Mouse (Mus musculus) c-Kit-positive CD71-positive TER-119-negative erythroid progenitor cells, embryonic 14.5 days (primary cell): ENCODE results near the gene Lrrc30.

Experiments used
- DNase-seq: peaks from one replicate; pipeline ENCODE4 v3.0.0-alpha.2; 2013; ENCODE audit warnings: low read depth

Lrrc30 gene

DNA sequence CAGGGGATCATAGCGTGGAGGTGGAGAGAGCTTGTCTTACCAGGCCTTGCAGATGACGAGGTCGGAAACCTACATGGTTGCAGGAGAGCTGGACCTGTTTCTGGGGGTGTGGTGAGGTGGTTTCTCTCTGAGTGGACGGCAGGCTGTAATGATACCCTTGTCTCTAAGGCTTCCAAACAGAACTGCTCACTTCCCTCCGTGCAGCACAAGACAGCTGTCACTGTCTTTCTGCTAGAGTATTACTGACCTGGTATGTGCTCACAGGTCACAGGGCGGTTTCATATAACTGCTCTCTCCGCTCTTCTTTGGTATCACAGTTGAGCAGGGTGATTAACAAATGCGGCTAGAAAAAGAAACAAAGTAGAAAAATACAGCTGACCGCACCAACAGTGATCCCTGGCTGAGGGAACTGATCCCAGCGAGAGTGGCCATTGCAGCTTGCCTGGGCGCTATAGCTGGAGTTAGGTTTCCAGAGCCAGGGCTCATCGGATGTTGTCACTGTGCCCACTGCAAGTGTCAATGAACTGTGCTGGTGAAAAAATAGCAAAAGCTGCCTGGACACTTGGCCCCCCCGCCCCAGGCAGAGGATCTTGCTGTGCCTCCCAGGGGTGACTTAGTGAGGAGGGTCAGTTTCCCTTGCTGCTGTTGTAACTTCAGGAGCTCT is at the start of gene Lrrc30:
Lrrc30 (minus strand) TSS at position 48 of the 664 bp plus-strand sequence.
- DNase-seq = no peak

DNA sequence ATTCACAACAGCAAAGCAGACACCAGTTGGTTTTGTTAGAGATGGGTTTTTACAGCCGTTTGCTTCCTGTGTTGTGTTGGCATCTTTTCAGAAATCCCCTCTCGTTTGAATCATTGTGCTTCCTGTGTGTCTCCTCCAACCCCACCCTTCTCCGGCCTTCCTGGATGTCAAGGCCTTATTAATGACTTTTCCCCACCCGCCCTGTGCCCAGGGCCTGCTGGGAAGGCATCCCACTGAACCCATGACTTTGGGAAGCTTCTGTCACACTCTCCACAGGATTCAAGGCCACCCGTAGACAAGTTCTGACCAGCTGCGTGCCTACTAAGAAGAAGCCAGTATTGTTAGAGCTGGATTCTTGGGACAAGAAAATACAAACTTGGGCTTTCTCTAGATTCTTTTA is 48.6 kb upstream of the Lrrc30 start:
- DNase-seq = no peak

DNA sequence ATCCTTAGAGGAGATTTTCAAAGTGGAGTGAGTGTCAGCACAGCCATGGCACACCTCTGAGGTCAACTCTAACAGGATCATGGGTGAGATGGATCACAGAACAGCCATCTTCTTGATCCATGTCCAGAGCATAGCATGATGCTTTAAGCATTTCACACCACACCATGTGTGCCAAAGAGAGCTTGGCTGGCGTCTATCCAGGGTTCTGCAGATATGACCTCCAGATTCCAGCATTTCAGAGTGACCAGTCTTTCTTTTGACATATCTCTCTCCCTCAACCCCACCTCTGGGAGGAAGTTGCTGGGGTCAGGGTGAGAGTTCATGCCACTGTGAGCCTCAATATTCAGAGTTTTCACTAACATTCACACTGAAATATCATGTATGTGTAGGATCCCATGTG is 46.1 kb upstream of the Lrrc30 start:
- no peak for DNase-seq

DNA sequence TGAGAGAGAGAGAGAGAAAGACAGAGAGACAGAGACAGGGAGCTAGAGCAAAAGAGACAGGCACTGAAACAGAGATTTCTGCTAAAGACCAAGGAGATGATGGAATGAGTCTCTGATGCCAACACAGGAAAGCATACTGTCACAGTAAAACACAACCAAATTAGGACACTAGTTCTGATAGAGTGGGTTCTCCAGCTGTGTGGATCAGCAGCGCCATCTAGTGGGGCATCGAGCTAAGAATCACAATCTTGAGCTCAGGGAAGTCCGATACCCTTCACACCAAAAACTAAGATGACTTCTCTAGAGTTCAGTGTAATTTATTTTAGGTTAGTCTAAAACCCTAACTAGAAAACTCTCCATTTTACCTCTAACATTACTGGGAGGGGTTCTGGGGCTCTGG is 35.5 kb upstream of the Lrrc30 start:
- DNase-seq = peak; percentile 6

DNA sequence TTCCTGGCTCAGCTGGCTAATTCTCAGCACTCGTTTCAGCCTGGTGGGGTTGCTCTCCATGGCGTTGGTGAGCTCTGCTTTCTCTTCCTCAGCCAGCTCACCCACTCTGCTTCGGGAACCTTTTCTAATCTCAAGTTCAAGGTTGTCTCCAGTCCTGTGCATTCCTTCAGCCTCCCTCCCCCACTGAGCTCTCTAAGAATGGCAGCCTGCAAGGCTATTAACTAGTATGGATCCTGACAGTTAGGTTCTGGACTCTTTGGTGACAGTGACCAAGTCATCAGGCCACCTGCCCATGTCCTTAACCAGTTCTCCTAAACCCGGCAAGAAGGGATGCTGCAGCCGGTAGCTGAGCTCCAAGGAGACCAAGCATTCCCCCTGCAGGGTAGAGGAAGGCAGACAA is 34.5 kb upstream of the Lrrc30 start:
- DNase-seq = no peak

DNA sequence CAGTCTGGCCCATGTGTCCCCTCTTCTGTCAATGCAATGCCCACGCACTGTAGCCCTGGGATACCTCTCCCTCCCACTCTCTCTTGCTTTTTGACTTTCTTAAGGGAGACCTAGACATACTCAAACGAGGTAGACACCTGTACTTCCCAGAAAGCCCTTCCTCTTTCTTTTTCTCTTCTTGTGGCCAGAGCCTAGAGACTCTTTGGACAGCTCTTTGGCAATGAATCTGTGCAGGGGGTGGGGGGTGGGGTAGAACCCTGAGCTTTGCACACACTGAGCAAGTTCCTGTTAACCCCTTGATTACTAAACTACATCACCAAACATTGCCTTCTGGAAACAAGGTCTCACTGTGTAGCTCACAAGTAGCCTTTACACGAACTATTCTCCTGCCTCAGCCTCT is 31.8 kb upstream of the Lrrc30 start:
- DNase-seq = no peak

DNA sequence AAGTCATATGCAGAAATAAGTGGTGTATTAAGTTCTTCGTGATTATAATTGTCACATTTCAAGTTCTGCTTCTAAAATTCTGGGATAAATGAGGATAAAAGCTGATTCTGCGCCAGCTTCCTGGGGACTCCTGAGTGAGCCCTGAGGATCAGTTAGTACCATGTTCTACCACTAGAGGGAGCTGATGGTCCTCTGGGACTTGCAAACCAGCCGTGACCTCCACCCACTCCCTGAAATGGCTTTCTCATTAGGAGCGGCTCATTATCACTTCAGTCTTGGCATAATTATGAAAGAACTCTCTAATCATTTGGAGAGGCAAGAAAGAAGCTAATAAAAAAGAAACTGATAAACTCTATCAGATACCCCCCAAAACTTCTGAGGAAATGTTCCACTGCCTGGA is 19.0 kb upstream of the Lrrc30 start:
- peak; percentile 22 for DNase-seq

DNA sequence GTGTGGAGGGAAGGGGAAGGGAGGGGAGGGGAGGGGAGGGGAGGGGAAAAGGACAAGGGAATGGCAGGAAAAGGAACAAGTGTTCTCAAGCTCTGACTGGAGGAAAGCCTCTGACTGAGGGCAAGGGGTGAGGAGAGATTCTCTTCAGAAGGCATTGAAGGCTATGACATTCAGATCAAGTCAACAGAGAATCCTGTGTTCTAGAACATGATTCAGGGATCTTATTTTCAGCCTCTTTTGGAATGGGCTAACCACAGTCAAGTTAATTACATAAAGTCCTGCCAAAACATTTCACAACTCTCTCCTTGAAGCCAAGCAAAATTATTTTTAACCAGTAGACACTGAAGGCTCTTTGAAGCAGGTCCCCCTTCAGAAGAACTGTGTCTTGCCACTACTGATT is 9.1 kb upstream of the Lrrc30 start:
- no peak for DNase-seq

DNA sequence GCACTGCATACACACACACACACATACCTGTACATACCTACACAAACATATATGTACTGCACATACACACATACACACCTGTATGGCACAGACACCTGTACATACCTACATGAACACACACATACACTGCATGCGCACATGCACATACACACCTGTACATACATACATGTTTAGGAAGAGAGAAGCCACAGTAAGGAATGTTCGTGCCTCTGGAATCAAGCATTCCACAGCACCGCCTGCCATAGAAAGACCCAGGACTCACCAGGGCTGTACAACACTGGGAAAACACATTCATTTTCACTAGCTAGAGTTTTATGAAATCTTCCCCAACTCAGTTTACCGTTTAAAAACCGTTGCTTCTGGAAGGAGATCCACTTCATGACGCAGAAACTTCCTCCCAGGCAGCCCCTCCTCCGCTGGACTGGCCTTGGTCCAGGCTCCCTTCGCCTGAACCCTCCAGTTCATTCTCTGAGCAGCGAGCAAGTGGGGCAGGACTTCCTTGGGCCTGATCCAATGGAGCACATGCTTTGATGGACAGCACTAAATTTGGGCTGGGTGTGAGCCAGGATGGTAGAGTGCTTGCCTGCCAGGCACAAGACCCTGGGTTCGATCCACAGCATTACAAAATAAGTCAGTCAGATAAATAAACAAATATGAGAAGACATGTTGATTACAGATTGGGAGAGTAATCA is 5.7 kb upstream of the Lrrc30 start:
- DNase-seq = no peak

DNA sequence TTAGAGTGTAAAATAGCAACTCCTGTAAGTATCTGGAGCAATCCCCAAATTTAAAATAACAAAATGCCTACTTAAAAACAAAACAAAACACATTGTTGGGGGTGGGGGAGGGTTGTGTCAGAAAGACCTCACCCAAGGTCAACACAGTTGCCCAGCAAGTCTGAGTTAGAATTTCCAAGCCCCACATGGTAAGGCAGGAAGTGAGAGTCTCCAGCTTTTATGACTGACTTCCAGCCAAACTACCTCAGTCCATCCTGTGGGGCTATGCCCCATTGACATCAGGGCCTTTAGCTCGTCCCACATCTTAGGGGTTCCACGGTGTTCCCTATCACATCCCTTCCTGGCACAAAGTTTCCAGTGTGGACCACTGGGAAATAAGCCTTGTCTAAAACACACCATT is 4.4 kb upstream of the Lrrc30 start:
- no peak for DNase-seq

DNA sequence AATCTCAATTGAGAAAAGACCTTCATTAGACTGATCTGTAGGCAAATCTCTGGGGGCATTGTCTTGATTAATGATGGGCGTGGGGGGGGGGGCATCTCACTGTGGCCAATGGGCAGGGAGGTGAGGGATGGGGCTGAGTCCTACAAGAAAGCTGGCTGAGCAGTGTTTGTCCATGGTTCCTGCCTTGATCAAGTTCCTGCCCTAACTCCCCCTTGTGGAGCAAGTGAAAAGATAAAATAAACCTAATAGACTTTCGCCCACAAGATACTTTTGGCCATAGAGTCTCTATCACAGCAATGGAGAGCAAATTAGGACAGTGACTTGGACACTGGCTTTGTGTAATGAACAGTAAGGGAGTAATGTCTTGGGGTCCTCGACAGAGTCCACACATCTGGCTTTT is 3.8 kb upstream of the Lrrc30 start:
- DNase-seq = no peak

DNA sequence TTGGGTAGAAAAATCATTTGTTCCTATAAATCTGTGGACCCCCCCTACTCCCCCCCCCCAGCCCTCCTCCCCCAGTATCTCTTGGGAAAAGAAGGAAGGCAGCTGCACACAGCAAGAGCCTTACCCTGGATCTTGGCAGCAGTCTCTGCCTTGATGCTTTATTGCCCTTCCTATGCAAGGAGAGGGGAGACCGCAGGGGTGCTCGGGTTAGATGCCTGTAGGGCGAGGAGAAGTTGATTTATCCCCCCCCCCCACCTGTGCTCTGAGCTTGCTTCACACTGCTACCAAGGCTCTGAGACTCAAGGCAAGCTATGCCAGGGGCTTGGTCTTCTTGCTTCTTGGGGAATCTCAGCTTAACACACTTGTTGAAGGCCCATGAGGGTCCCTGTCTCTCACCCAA is 2.8 kb downstream of the Lrrc30 start:
- DNase-seq = no peak

DNA sequence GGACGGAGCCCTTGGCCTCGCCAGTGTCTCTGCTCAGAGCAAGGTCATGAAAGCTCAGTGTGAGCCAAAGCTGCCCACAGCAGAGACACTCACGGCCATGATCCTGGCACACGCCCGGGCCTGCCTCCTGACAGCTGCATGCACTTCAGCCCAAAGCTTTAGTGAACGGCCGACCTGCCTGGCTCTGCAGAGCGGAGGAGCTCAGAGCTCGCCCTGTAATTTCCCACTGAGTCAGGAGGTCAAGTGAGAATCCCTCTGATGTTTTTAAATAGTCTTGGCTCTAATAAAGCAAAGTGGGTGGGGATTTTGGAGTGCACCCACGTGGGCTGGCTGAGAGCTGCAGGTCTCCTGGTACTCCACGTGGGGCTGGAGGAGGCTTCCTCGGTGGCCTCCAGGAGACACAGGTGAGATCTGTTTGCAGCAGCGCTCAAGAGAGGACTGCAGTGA is 3.3 kb downstream of the Lrrc30 start:
- no peak for DNase-seq

DNA sequence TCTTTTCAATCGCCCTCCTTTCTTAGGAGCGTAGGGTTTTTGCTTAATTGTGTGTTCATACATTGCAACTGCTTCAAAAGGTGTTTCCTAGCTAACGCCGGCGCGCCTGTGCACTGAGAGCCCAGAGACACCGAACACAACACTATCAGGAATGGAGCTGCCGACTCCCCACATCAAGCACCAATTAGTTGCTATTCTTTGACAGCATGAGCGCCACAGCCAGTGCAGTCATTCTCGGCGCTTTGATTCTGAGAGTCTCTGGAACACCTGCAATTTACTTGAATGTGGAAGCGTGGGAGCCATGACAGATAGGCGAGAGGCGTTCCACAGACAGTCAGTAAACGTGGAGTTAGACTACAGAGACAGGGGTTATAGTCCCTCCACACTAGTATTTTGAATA is 4.0 kb downstream of the Lrrc30 start:
- DNase-seq = no peak

DNA sequence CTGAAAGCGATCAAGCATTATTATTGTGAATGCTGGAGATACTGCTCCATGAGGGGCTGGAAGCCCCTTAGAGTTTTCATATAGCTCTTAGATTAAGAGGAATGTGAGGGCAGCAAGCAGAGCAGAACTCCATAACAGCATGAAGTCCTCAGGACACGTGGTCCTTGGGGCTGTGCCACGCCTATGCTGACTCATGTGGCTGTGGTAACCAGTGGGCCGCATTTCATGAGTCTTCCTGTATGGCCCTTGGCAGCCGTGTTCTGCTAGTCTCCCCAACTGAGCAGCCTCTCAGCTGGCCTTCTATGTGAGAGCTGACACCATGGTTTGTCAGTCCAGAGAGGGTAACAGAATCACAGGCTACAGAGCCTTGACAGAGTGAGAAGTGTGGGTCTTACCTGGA is 7.1 kb downstream of the Lrrc30 start:
- no peak for DNase-seq

DNA sequence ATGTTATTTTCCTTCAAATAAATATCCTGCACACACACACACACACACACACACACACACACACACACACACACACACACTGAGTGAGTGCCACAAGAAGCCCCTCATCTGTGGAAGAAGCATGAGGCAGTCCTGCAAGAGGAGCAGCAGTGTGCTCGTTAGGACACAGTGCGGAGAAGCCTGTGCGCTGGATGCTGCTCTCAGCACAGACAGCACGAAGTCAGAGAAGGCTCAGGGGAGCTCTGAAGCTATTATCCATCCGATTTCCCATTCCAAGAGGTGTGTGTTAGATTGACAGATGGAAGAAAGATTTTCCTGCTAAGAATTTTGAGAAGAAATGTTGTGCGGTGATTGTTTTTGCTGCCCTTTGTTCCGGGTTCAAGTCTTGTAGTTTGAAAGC is 13.5 kb downstream of the Lrrc30 start:
- no peak for DNase-seq

DNA sequence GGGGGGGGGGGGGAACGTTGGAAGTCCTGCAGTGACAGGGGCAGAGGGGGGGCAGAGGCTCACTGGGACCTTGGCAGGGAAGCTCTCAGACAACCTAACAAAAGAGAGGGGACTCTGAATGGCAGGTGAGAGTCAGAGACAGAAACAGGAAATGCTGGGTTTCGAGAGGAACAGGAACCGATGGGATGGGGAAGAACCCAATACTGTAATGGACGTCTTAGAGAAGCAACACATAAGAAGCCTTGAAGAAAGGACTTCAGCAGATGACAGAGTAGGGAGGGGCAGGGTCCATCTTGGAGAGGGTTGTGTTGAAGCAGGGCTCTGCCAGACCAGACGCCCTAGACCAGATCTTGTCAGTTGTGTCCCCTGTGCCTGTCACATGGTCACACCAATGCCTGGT is 18.1 kb downstream of the Lrrc30 start:
- no peak for DNase-seq

DNA sequence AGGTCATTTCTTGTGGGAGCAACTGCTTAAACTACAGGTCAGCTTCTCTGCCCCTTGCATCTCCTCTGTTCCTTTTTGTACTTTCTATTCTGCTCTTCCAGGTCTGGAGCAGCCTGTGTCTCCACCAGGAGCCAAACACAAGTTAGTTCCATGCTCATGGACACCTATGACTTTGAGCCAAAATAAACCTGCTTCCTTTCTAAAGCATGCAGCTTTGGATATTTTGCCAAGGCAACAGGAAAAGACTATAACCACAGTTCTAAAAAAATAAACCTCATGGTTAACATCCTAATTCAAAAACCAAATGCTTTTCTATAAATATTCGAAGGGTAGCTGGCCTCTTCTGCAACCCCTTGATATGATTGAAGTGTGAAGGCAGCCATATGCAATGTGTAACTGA is 19.9 kb downstream of the Lrrc30 start:
- no peak for DNase-seq

DNA sequence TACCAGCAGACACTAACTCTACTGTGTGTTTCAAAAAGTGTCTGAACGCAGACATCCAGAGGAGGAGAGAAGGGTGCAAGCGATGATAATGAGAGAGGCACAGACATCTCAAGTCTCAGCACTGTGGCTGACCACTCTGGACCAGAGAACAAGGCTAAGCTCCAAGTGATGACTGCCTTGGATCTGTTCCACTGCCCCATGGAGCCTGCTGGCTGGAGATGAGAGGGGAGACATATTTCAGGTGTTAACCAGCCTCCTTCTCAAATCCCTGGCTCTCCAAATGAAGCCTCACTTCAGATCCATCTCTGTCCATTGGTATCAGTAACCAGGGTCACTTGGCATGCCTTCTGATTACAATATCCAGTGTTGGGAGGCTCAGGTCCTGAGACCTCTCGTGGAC is 20.4 kb downstream of the Lrrc30 start:
- DNase-seq = no peak

DNA sequence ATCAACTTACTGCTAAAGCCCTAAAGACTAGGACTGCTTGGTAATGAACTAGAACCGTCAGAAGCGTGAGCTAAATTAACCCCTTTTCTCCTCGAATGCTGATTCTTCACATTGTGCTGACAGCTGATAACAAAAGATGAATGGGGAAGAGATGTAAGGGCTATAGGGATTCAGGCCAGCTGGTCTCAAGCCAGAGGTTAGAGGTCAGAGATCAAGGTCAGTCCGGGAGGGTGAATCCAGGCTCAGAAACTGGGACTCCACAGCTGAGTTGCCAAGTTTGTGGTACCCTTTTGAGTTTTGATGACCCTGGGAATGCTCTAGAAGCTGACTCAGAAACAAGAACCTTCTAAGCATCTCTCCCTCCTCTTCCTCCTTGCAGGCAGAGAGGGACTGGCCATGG is 28.1 kb downstream of the Lrrc30 start:
- DNase-seq = no peak

DNA sequence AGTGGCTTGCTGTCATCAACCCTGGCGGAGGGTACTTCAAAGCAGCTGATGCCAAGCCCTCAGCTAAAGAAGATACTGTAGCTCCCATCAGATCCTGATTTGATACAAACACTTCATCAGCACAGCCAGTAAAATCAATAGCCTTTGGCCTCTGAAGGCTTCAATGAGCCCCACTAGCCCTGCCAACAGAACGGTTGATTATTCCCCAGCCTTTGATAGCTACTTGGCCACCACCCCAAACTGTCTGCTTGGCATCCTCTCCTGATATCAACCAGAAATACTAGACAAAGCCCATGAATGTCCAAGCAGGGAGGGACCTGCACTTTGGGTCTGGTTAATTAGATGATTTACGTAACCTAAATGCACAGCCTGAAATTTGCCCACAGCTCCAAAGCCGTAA is 30.0 kb downstream of the Lrrc30 start:
- no peak for DNase-seq

DNA sequence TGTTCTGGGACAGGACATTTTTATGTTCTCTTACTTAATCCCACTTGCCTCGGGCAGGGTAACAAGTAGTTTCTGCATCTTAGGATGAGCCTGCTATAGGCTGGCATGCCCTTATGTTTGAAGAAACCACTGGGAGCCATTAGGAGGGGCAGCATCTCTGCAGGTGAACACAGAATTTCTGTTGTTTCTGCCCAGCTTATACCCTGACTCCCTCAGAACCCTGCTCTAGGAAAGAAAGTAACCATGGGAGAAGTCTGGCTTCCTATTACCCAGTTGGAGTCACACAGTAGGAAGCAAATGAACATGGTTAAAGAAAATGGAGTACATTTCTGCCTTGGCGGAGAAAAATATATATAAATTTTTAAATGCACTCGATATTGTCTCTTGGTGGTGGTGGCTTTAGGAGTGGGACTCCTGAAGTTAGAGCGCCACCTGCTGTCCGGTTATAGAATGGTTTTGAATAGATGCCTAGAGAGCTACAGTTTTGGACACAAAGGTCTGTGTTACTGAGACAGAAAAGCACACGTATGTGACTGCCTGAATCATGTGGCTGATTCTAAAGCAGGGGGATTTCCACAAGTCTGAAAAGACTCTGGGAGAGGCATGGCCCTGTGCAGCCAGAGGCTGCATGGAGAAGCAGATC is 47.5 kb downstream of the Lrrc30 start:
- DNase-seq = peak; percentile 14

DNA sequence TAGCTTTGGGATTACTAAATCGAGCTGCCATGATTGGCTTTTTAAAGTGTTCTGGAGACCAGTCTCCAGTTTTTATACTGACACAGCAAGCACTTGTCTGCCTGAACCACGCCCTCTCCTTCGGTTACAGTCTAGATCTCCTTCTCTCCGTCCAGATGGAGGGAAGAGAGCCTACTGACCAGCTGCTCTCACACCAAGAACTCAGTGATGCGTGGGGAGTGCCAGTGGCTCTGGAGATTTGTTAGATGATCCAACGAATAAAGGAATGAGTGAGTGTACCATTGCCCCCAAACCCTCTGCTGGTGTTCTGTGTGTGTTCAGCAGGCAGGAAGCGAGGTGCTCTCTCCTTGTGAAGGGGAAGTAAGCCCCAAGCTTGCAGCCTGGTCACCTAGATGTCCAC is 48.0 kb downstream of the Lrrc30 start:
- no peak for DNase-seq

DNA sequence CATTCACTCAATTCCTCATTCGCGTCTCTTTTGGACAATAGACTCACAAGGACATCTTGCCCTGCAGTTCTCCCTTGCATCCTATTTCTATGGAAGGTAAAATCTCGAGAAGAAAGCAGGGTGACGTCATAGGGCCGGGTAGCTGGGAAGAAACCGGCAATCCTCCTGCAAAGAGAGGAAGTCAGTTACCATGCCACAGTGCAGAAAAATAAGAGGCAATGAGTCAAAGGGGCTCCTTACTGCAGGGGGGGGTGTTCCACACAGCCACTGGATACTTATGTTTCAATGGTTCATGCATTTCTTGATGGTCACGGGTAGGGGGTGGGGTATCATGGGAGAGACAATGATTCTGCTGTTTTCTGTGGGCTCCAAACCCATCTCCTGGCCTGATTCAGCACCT is 49.1 kb downstream of the Lrrc30 start:
- DNase-seq = no peak
